Mouse (Mus musculus): Measurements from ENCODE around the gene Hs2st1. TPM values are rescaled to one million over a fixed set of nuclear protein-coding genes. Genes with fewer than 3 reads are reported as not detected.

Gene Hs2st1
- total RNA-seq, 2 experiments from 2014 or later = 20.8 to 23.2 TPM

DNA sequence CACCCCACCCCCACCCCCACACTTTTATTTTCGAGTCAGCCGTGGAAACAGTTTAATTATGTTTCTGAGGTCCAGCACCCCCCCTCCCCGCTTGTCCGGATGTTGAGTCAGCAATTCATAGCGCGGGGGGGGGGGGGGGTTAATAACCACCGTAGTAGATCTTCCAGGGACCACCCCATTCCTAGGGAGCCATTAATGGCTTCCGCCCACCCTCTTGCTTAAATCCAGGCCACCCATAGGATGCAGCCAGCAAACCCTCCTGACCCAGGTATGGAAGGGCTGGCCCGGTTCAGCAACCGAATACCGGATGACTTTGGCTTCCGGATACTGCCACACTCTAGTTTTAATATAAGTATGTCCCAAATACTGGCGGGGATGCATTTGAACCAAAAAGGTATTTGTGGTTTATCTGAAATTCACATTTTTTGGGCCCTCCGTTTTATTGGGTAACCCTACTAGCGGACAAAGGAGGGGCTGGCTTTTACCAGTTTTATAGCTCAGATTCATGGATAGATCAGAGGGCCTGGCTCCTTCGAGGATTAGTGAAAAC is 188.5 kb downstream of the Hs2st1 start:
- no peak for DNase-seq

DNA sequence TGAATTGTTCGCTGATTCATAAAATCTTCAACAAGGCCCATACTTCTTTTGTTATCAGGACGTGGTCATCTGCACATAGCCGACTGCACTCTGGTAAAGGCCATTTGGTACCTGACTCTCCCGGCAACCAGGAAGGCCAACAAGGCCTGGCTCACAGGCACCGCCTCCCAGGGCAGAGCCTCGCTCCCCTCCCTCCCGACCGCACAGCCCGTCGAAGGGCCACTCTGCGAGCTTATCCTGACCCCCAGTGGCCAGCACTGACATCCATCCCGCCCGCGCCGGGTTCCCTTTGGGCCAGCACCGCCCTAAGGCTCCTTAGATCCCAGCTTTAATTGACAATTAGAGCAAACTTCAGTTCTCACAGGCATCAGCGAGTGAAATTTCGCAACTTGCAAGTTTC is 189.1 kb downstream of the Hs2st1 start:
- peak; percentile 87 for DNase-seq

DNA sequence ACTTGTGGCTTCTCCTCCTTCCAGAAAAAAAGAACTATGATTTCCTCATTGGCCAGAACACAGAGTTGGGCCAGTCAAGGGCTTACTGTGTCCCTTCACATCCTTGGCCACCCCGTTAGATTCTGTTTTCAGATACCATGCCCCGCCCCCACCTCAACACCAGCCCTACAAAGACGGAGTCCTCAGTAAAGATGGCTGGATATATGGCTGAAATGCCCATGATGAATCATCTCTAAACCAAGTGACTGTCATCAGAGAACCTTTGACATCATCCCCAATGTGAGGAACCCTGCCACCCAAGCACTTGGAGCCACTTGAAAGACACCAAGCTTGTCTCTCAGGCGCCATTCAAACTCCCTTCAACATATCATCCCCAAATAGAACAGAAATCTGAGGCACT is 190.2 kb downstream of the Hs2st1 start:
- DNase-seq = no peak

Other genes starting within 250 kb of the Hs2st1 start
- 100 to 1,000 TPM; 224 to 252 TPM for gene Selenof, start 123 bp upstream of the Hs2st1 start, total RNA-seq (2021)
- gene Sh3glb1, start 150.2 kb upstream of the Hs2st1 start, total RNA-seq (2021) = 100 to 1,000 TPM; 260 to 261 TPM
- 10 to 100 TPM; 11.1 to 12.2 TPM for gene Clca3a1, start 190.8 kb upstream of the Hs2st1 start, total RNA-seq (2021)
- gene Clca3a2, start 249.3 kb upstream of the Hs2st1 start, total RNA-seq (2021) = 1 to 10 TPM; 1.5 to 2.0 TPM

Data from heart, postnatal 4 days (tissue).